Mouse (Mus musculus) thymus, postnatal 14 days (tissue): Measurements from ENCODE around the gene Becn1.
A peak's percentile ranks its signal among the peaks of the same experiment; 100 is the strongest.

Source experiments
- DNase-seq: peaks from one replicate; pipeline ENCODE4 v3.0.0; 2021

Gene Becn1

GRCm38 (mm10) chr11:101263989-101264280 is 38.2 kb downstream of the Becn1 start:
- no peak for DNase-seq

DNA sequence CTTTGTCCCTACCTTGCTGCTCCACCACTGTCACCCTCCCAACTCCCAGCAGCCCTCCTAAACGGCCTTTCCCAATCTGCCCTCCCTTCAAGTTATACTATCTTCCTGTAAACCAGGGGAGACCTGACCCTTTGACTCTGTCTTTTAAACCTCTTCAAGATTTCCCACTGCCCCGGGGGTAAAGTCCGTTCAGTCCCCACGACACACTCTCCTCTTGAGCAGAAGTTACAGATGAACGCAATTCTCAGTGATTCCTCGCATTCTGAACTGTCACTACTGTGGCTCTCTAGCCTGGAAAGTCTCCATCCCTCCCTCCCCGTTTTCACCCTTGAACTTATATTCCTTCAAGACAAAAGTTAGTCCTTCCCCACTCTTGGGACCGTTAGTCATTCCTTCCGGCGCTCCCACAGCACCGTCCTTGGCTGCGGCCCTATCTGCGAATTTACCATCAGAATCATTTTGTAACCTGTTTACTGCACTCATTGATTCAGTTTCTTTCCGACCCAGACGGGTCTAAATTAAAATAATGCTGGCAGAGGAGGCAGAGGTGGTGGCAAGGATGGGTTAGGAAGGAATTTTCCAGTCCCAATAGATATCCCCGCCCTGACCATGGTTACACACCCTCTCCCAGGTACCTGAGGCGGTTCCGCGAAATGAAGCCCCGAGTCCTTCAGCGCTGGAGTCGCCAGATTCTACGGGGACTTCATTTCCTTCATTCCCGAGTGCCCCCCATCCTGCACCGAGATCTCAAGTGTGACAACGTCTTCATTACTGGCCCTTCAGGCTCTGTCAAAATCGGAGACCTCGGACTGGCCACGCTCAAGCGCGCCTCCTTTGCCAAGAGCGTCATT is 38.7 kb downstream of the Becn1 start:
- DNase-seq: no peak

- no peak for DNase-seq
Measured at GRCm38 (mm10) chr11:101262272-101262967, 39.7 kb downstream of the Becn1 start.

DNA sequence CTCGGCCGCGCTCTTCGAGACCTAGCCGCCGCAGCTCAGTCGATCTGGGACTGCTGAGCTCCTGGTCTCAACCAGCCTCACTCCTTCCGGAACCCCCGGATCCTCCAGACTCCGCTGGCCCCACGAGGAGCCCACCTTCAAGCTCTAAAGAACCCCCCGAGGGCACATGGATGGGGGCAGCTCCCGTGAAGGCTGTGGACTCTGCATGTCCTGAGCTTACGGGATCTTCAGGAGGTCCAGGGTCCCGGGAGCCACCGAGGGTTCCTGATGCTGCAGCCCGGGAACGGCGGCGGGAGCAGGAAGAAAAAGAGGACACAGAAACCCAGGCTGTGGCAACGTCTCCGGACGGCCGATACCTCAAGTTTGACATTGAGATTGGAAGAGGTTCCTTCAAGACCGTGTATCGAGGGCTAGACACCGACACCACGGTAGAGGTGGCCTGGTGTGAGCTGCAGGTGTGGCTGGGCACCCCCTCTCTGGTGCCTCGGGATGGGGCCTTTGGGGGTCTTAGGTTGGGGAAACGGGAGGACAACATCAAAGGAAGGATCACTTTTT is 41.2 kb downstream of the Becn1 start:
- no peak for DNase-seq

DNA sequence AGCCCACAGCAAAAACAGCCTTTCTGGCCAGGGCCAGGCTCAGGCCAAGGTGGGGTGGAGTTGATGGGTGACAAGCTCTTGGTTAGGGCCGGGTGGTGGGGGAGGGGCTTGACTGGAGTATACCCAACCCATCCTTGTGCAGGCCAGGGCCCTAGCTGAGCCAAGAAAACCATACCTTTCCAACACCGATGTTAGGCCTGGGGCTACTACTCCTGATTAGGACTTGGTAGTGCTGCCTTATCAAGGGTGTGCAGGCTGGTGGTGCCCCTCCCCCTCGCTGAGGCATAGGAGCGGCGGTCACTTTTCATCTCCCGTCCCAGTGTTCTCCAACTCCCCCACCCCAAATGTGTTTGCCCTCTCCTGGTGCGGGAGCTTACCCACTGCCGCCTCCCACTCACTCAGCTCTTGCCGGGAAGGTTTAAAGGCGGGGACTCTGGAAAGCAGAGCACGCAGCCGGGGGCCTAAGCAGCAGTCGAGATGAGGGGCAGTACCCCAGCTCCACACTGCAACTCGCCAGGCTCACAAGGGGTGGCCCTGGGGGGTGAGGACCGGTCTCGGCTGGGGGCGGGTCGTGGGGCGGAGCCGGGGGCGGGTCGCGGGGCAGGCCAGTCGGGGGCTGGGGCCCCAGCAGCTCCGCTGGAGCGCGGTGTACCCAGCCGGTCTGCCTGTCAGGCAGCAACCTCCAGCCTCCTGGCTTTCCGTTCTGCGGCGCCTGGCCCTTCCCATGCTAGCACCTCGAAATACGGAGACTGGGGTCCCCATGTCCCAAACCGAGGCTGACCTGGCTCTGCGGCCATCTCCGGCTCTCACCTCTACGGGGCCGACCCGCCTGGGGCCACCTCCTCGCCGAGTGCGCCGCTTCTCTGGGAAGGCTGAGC is 41.9 kb downstream of the Becn1 start, which contains the start of gene Wnk4:
Gene Wnk4 (plus strand): TSS at position 620 of the 878 bp plus-strand sequence.
- peak; percentile 56 for DNase-seq

DNA sequence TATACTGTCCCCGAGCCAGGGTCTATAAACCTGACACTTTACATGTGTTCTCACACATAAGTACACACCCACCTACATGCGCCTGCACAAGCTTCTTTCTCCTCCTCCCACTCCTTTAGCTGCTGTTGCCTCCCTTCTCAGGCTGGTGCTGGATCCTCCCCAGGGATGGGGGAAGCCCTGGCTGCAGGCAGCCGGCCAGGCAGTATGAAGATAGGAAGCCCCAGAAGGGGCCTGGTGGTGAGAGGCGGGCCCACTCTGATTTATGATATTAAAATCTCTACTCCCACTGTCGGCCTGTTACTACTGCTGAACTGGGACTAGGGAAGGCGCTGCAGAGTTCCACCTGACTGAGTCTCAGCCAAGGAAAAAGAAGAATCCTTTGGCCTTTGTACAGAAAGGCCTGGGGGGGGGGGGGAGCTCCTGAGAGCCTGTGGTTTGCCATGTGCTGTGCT is 42.8 kb downstream of the Becn1 start:
- DNase-seq: no peak

DNA sequence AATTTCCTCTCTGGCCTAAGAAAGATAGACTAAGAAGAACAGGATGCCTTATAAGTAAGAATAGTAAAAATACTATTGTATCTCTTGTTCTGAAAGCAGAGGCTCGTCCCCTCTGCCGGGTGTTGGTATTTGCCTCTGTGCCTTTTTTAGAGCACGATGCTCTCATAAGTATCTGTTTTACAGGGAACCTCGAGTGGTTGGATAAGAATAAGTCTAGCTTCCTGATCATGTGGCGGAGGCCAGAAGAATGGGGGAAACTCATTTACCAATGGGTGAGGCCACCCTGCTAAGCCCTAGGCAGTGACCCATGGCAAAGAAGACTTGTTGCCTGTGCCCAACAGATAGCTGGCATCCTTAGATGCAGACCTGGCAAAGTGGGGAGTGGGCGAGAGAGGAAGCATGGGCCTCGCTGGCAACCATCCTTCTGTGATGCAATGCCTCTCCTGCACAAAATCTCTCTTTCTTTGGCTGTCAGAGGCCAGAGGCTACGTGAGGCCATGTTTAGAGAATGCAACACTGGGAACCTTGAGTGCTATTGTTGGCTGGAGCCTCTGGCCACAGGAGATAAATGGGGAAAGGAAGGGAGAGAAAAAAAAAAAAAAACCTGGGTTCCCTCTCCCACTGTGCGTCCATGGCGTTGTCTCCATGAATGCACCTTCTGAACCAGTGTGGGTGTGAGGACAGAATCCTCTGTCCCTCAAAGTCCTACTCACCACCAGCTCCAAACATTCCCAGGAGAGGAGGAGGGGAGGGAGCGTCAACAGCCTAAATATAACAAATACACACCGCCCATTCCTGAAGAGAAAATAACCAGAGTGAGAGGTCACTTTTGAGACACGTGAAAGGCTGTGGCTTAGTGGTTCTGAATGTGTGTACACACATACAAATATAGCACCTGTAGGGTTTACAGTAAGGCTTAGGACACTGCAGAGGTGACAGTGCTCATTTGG is 46.0 kb downstream of the Becn1 start:
- no peak for DNase-seq

GRCm38 (mm10) chr11:101253613-101254389 is 48.3 kb downstream of the Becn1 start, which contains the start of gene Vps25:
Gene Vps25 (plus strand): TSS chr11:101253707.
- peak; percentile 86 for DNase-seq

DNA sequence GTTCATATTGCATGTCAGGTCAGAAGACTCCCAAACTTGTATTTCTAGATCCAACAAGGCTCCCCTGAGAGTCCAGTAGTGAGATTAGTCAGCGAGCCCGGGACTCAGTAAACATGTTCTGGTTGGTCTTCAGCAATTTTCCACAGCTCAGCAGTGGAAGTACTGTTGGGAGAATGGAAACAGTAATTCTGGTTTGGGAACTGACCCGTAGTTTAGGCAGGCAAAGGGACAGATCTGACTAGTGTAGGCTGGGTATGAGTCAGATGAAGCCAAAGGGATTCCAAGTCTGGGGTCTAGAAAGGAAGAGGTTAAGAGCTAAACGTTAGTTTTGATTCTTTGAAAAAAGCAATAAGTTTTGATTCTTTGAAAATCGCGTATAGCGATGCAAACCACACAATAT is 49.1 kb downstream of the Becn1 start:
- no peak for DNase-seq

- no peak for DNase-seq
Measured at GRCm38 (mm10) chr11:101251031-101251430, 51.1 kb downstream of the Becn1 start.

DNA sequence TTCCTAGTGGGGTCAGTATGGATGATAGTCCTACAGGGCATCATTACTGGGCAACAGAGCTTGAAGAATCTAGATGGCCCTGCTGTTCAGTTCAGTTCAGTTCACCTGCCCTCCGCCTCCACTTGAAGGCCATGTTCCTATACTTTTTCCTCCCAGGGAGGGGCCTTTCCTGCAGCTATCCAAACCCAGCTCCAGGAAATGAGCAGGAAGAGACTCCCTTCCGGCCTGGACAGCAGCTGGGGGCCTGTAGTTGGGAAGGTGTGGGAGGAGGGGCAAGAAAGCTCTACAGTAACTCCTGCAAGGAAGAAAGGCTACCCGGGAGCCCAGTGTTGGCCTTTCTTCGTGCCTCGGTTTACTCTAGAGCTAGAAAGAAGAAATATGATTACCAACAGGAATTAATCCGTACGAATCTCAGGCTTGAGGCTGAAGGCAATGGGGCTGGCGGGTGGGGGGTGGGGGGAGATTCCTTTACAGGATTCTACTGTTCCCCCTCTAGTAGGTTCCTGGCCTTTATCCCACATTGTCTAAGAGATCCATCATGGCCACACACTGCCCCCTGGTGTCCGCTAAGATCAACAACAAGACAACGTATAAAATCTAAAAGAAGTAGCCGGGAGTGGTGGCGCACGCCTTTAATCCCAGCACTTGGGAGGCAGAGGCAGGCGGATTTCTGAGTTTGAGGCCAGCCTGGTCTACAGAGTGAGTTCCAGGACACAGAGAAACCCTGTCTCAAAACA is 53.7 kb downstream of the Becn1 start:
- peak; percentile 59 for DNase-seq

DNA sequence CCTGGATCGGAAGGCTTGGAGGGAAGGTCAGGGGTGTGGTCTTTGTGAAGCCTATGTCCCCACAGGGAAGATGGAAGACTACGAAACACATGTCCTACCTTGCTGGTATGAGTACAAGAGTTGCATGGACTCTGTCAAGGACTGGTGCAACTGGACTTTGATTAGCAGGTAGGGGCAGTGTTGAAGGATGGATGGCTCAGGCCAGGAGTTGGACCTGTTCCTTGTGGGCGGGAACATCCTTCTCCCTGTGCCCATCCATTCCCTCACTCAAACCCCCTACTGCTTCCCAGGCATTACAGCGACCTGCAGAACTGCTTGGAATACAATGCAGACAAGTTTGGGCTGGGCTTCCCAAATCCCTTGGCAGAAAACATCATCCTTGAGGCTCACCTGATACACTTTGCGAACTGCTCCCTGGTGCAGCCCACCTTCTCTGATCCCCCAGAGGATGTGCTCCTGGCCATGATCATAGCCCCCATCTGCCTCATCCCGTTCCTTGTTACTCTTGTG is 54.5 kb downstream of the Becn1 start:
- no peak for DNase-seq

DNA sequence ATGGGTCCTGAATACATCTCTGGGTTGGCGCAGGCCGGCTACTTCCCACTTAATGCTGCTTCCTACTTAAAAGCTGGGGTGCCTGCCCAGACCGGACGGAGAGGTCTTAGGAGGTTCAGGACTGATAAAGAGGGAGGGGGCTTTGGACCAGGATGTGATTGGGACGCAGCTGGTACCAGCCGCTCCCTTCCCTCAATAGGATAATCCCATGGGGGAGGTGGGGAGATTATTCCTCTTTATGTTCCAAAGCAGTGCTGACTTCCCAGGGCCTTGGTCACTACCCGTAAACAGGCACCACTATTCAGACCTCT is 55.4 kb downstream of the Becn1 start:
- DNase-seq: no peak

GRCm38 (mm10) chr11:101245855-101246701 is 56.0 kb downstream of the Becn1 start, which contains the start of gene Ramp2:
Gene Ramp2 (plus strand): TSS chr11:101246028.
- DNase-seq: peak; percentile 59

- DNase-seq: no peak
Measured at GRCm38 (mm10) chr11:101245071-101245470, 57.0 kb downstream of the Becn1 start.

GRCm38 (mm10) chr11:101238071-101238647 is 63.9 kb downstream of the Becn1 start:
- no peak for DNase-seq

GRCm38 (mm10) chr11:101236782-101237181 is 65.3 kb downstream of the Becn1 start:
- no peak for DNase-seq
